Mouse (Mus musculus): ENCODE measurements around the gene Dpf3.

The Dpf3 gene

DNA sequence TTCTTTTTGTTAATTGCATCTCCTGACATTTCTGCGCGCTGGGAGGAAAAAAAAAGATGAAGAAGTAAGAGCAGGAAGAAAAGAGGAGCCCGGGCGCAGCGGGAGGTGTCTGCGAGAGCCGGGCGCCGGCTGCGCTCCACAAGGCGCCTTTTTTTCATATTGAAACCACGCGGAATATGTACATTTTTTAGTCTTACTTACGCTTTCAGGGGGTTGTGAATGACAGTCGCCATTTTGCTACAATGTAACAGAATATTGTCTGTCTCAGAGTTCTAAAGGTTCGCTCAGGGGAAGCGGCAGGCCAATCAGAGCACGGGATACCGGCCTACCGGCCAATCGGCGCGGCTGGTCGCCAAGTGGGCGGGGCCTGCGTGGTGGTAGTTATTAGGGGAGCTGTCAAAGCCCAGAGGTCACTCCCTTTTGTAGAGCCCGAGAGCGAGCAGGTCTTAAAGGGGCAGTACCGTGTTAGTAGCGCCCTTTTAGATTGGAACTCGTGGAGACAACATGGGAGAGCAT lies at the start of gene Dpf3:
Dpf3 (minus strand) TSS at position 241 of the 516 bp plus-strand sequence.
- DNase-seq (ENCODE audit: low spot score in 2 of 2), result peak; percentile 93 to 95

DNA sequence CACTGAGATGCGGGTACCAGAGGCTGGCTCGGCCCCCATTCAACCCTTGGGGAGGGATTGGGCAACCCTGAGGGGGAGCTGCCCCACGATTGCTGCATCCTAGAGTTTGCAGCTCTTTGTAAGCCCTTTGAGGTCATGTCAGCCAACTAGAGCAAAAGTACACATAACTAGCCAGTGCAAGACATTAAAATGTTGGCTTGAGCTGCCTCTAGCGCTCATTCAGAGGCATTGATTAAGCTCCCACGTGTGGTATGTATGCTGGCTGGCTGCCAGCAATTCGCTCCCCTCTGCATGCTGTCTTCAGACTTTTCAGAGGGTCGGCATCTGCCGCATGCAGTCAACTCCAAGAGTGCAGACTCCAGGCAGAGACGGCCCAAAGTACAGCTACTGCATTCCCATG lies 48.5 kb upstream of the Dpf3 start:
- DNase-seq (ENCODE audit: low spot score in 2 of 2), result no peak

DNA sequence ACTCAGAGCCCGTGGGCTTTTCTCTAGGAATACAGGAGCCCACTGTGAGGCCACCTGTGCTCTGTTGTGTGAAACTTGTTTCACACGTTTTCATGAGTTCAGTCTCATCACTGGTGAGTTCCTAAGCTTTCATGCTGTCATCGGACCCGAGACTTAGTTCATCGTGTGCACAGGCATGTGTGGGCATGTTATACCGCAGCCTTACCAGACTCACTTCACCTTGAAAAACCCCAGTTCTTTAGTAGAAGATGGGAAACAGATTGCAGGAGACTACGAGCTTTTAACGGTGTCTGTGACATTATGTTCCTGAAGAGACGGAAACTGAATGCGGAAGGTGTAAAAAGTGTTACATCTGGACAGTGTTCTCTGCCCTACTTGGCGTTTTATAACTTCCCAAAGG lies 47.9 kb upstream of the Dpf3 start:
- no peak for DNase-seq (ENCODE audit: low spot score in 2 of 2)

DNA sequence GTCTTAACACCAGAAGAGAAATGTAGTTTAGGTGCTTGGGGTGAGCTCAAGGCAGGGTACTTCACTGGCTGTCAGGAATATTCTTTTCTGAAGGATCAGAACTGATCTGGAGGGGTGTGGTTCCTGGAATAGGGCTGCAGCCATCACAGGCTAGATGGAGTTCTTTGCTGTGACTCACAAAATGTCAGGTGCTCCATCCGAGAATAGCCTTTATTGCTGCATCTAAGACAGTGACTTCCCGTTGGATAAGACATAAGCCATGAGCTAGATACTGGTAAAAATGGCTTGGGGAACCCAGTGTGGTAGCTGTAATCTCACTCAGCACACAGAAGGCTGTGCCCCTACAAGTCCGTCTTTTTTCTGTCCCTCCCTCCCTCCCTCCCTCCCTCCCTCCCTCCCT lies 46.7 kb upstream of the Dpf3 start:
- DNase-seq (ENCODE audit: low spot score in 2 of 2), result no peak

DNA sequence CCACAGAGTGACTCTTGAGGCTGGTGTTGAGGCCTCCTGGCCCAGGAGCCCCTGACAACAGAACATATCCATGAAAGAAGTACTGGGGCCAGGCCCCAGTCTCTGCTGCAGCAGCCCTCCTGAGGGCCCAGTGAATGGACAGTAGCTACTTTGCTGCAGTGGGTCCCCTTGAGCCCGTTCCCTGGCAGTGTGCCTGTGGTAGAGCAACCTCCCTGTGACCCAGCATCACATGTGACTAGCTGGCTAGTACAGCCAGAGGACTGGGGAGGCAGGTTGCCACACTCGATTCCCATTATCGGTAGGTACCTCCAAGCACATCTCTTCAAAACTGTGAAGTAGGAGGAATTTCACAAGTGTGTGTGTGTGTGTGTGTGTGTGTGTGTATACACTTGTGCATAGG lies 45.5 kb upstream of the Dpf3 start:
- DNase-seq (ENCODE audit: low spot score in 2 of 2), result no peak

DNA sequence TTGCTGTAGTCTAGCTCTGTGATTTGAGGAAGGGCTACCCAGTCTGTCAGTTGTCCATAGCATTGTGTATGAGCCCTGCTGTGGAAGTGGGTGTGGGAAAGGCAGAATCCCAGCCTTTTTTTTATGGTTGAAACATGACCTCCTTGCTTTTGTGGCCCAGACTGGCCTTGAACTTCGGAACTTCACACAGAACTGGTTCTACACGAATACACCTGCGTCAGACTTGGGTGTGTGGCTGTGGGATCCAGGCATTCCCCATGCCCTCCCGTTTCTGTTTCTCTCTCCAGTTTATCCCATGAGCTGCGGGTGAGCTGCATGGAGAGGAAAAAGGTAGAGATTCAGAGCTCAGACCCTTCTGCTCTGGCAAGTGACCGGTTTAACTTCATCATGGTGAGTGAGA lies 44.5 kb upstream of the Dpf3 start:
- DNase-seq (ENCODE audit: low spot score in 2 of 2), result no peak

DNA sequence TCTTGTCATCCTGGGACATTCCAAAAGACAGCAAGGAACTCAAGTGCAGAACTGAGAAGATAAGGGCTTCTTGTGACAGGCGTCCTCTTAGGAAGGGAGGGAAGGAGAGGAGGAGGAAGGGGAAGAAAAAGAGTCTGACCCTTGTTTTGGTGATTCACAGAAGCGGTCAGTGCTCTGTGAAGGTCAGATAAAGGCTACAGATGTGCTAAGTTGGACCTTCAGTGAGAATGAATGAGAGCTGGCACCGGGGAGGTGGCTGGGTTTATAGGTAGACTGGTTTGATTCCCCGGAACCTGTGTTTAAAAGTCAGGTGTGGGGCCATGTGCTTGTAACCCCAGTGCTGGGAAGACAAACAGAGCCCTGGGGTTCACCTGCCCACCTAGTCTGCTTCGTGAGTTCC lies 41.1 kb upstream of the Dpf3 start:
- DNase-seq (ENCODE audit: low spot score in 2 of 2), result no peak

DNA sequence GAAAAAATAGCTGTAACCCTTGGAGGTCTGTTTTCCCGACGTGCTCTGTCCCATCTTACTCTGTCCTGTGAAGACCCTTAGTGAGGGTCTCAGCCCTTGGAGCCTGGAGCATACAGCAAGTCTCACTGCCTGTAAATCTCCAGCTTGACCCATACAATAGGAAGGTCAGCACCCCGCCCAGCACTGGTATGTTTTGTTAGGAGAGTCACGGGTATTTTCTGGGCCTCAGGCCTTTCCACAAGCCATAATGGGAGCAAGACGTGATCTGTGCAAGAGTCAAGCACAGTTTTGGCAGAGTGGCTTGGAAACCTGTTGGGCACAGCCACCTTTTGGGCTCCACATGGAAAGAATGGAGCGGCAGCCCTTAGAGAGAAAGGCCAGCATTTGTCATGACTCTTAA lies 40.3 kb upstream of the Dpf3 start:
- no peak for DNase-seq (ENCODE audit: low spot score in 2 of 2)

DNA sequence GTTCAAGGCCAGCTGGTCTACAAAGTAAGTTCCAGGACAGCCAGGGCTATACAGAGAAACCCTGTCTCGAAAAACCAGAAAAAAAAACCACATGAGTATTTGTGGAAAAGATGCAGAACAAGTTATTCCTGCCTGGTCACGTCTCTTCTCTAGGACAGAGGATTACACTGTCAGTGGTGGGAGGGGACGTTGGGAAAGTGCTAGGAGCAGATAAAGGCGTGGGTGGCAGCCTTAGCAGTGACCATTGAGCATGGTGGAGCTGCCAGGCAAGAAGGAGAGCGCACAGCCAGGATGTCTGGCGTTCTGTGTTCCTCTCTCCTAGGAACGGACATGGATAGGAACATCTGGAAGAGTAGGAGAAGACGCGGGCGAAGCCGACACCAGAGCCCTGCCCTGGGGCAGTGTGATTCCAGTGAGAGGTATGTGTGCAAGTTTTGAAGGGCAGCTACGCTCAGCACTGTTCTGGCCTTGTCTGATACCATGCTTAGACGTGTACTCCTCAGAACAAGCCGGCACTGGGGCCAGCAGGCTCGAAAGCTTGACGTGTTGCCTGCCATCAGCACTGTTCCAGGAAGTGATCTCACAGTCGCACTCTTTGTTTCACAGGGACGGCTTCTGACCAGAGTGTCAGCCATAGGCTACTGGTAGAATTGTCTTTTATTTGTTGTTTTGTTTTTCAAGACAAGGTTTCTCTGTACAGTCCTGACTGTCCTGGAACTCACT lies 38.5 kb upstream of the Dpf3 start:
- no peak for DNase-seq (ENCODE audit: low spot score in 2 of 2)

DNA sequence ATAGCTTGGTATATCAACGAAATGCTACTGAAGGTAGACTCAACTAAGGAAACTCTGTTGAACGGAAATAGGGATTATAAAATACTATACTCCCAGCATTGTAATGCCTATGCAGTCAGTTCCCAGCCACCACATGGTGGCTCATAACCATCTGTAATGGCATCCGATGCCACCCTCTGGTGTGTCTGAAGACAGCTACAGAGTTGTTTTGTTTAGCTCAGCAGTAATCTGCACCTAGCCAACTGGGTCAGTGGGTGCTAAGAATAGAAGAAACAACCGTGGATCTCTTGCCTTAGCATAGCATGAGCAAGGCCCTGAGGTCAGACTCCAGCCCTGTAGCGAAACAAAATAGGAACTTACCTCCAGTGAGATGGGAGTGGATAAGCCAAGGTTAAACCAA lies 36.8 kb upstream of the Dpf3 start:
- DNase-seq (ENCODE audit: low spot score in 2 of 2), result no peak

DNA sequence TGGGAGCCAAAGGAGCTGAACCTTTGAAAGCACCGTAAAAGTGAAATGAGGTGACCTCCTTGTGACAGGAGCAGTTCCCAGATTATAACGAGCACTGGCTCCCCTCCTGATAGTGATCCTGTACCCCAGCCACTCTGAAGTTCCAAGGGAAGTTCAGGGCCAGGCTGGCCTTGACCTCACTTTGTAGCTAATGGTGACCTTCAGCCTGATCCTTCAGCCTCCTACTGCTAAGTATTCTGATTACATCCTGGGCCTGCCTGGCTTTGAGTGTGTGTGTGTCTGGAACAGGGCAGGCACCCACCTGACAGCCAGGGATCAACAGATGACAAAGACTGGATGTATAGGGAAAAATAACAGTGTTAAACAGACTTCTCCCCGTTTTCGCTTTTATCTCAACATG lies 36.4 kb upstream of the Dpf3 start:
- no peak for DNase-seq (ENCODE audit: low spot score in 2 of 2)

DNA sequence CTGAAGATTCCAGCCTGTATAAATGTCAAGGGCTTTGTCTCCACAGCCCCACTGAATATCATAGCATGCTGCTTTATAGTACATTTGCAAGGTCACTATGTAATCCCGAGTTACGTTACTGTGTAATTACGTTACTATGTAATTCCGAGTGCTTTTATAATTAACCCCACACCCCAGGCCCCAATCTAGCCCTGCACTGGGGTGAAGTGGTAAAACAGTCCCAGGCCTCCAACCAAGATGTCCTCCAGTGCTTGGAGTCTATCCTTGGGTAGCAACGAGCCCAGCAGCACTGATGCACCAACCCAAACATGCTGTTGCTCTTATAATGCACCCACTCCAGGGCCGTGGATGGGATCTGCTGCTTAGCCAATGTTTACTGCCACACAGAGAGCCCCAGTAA lies 35.5 kb upstream of the Dpf3 start:
- no peak for DNase-seq (ENCODE audit: low spot score in 2 of 2)

DNA sequence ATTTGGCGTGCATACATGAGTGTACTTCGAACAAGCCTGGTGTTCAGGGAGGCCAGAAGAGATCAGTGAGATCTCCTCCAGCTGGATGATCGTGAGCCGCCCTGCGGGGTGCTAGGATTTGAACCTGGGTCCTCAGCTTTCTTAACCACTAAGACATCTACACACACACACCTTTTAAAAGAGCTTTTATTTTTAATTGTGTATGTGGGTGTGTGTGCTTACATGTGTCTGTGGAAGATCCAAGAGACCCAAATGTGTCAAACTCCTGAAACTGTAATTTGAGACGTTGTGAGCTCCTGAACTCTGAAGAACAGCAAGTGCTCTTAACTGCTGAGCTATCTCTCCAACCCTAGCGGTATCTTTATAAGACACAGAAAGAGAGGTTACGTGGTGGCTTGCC lies 33.6 kb upstream of the Dpf3 start:
- DNase-seq (ENCODE audit: low spot score in 2 of 2), result no peak

DNA sequence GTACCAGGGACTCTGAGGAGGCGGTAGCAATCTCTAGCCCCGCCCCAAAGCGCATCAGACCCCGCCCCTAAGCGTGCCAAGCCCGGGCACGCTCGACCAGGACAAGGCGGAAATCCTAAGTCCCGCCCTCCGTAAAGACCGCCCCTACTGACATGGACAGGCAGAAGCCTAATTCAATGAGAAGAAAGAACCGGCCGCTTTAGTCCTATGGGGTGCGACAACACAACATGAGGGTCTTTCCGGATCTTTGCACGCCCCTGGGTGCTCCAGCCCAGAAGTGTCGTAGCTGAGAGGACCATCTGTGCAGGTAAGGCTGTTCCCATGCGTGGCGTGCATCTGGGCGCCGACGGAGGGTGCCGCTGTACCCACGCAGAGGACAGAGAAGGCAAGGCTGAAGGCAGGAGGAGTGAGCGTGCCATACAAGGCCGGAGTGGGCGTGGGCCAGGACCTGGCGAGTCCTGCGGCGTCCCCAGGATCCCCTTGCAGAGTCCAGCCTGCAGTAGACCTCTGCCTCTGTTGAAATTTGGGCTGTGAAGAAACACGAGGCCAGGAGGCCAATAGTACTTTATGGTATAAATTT lies 32.9 kb upstream of the Dpf3 start, which contains the start of gene Dcaf4:
Dcaf4 (plus strand) TSS at position 156 of the 580 bp plus-strand sequence.
- DNase-seq (ENCODE audit: low spot score in 2 of 2), result peak; percentile 93 to 94

DNA sequence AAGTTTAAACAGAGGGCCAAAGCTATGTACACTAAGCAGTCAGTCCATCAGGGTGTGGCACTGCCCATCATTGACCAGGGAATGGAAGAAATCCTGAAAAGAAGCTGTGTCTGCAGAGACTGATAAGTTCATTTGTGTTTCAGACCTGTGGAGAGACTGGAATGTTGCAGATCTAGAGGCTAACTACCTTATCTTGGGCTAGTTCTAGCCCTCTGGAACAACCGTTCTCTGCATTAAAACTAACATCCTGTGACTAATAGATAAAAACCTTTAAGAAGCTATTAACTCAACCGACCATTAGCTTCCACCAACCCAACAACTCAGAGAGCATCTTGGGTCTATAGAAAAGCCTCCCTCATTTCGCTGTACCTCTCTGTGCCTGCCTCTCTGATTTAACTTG lies 30.1 kb upstream of the Dpf3 start:
- DNase-seq (ENCODE audit: low spot score in 2 of 2), result no peak

DNA sequence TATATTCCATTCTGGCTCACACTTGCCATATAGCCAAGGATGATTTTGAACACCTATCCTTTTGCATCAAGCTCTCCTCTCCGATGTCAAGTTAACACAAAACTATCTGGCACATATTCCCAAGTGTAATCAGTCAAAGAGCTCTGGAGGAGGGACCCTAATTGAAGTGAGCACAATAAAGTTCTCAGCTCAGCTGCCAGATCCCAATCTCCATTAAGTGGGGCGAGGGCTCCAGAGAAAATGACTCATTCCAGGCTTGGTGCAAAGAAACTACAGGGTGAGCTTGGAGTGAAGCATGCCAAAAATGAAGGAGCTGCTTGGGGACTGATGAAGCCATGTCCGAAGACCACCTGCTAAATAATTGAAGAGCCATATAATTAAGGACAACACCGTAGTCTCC lies 26.7 kb upstream of the Dpf3 start:
- DNase-seq (ENCODE audit: low spot score in 2 of 2), result no peak

DNA sequence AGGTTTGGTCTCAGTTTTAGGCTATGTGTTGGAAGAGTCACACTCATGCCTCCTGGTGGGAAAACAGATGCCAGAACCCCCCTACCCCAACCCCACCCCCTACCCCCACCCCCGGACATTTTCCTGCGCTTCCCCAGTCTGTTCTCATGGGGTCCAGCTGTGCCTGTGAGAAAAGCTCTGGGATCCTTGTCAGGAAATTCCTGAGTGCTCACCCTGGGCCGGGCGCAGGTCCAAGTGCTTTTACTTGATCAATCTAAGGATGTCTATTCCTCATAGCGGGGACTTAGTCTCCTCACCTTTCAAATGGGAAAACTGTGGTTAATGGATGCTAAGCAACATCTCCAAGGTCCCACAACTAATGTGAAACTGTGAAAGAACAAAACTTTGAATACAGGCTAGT lies 25.7 kb upstream of the Dpf3 start:
- DNase-seq (ENCODE audit: low spot score in 2 of 2), result no peak

DNA sequence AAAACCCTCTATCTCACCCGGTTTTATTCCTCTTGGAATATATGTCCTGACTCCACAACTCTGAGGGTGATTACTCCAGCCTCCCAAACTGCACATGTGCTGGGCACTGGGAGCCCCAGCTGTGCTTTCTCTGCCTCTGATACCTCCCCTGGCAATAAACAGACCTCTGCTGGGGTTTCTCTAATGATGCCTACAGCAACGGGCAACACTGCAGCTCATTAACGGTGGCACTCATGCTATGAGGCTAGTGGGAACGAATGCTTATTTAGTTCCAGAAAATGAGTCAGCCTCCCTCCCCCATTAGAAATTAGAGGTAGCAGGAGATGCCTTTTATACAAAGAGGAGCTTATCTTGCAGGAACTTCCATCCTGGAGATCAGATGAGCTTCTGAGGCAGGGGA lies 25.3 kb upstream of the Dpf3 start:
- DNase-seq (ENCODE audit: low spot score in 2 of 2), result peak in 1 of 2 experiments; percentile 20

DNA sequence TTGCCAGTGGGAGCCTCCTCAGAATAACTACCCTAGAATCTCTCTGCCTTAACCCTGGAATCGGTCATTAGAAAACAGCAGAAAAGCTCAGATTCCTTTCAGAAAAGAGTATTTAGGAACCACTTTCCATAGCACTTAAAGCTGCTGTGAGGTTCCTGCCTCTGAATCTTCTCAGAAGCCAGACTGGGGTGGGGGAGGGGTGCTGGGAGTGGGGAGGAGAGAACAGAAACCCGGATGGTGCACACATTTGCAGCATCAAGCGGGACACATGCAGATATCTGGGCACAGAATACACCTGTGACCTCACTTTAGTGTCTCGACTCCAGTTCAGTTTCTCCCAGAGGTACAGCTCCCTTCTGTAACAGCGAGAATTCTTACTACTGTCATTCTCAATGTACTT lies 23.1 kb upstream of the Dpf3 start:
- no peak for DNase-seq (ENCODE audit: low spot score in 2 of 2)

DNA sequence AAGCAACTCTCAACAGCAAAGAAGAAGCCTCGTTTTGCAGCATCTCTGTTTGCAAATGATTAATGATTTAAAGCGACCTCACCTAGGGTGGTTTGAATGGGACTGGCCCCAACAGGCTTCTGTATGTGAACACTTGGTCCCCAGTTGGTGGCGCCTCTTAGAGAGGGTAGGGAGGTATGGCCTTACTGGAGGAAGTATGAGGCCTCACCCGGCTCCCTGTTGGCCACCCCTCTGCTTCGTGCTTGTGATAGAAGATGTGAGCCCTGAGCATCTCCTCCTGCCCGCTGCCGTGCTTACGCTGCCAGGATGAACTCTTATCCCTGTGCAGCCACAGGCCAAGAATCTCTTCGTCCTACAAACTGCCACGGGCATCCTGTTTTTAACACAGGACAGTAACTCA lies 19.0 kb upstream of the Dpf3 start:
- no peak for DNase-seq (ENCODE audit: low spot score in 2 of 2)

DNA sequence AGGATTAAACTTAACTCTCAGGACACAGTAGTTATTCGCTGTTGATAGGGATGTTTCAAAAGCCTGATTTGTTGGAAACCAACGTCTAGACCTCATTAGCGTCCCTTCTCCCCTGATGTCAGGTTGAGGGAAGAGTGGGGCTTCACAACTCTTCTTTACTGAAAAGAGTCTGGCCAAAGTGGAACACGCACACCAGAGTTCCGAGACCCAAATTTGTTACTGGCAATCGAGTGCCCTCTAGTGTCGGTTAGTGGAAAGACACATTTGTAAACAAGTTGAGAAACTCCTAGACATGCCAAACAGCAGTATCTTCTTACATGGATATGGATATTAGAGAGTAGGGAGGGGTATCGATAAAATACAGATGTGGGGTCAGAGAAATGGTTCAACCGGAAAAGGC lies 14.7 kb upstream of the Dpf3 start:
- peak; percentile 75 to 82 for DNase-seq (ENCODE audit: low spot score in 2 of 2)

DNA sequence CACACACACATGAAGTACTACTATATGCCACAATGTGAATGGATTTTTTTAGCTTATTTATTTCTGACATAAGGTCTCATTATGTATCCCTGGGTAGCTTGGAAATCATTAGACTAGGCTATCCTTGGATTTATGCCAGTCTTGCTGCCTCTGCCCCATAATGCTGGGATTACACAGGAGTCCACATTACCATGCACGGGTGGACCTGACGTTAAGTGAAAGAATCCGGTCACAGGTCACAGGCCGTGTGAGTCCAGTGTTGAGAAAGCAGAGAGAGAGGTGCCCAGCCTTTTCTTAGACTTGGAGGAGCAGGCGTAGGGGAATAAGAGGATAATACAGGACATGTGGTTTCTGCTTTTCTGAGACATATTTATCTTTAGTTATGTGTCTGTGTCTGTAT lies 11.7 kb upstream of the Dpf3 start:
- no peak for DNase-seq (ENCODE audit: low spot score in 2 of 2)

DNA sequence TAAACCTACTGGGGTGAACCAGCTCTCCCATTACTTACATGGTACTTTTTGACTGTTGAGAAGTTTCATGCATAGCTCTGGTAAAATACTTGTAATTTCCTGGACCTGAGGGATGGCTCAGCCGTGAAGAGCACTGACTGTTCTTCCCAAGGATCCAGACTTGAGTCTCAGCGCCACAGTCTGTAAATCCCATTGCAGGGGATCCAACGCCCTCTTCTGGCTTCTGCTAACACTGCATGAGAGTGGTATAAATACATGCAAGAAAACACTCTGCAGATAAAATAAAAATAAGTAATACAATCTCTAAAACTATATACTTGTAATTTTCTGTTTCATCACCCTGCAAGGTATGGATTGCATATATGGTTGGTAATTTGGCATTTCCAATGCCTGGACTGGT lies 10.4 kb upstream of the Dpf3 start:
- DNase-seq (ENCODE audit: low spot score in 2 of 2), result no peak

DNA sequence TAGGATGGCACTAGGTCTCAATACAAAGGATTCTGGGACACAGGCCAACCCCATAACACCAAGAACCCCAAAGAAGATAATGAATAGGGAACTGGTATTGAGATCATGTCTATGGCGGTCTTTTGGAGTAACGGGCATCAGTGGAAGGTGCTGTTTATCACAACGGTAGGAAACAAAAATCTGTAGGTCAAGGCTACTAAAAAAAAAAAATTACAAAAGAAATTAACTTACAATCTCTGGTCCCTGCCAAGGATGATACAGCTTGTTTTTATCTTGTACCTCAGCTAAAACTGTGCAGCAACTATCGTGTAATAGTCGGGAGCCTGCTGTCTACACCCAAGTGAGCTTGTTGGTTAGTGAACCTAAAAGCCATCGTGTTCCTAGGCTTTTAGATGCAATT lies 9.2 kb upstream of the Dpf3 start:
- no peak for DNase-seq (ENCODE audit: low spot score in 2 of 2)
